Mouse (Mus musculus) ovary, postnatal 36 days (tissue): ENCODE measurements around the gene Ooep.
"Not testable (repeated sequence)": the region's sequence is repeated elsewhere in the genome, so short reads cannot be mapped to it uniquely, and the experiment has no call there.

Experiments used
- DNase-seq: peaks from one replicate; pipeline ENCODE4 v3.0.0; 2022; ENCODE audit warnings: low spot score, mixed read lengths

Ooep gene

DNA sequence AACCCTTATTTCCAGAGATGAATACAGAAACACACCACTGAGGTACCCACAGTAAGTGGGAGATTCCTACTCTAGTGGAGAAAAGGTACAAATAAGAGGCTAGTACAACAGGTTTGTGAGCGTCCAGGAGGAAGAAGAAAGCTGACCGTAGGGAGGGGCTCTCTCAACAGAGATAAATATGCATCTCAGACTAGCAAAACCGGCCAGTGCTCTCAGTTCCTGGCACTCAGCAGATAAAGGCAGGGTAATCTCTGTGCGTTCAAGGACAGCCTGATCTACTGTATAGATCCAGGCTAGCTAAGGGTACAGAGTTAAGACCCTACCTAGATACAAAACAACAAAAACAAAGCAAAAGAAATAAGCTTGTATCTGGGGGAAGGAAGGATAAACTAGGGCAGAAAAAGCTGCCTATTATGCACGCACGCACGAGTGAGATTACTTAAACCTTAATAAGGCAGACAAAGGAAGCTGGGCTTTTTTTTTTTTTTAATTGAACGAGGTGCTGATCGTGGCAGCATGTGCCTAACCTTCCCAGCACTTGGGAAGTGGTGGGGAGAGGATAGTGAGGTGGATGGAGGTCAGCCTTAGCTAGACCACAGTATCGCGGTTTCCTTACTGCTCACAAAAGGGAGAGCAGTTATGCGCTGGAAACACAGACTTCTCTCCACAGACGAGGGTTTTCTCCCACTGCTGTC is 12.5 kb downstream of the Ooep start:
- no peak for DNase-seq

DNA sequence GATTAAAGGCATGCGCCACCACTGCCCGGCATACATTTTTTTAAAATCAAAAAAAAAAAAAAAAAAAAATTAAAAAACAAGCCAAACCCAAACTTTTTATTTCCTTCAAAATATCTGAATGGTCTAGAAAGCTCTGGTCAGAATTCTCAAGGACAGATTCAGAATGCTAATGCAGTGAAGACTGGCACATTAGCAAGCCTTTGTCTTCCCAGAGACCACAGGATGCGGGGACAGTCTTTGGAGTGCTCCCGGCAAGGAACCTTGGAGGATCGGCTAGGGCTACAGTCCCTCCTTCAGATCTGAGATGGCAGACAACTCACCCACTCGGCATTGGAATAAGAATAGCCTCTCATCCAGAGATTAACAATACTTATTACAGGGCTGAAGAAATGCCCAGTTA is 13.8 kb downstream of the Ooep start:
- no peak for DNase-seq

DNA sequence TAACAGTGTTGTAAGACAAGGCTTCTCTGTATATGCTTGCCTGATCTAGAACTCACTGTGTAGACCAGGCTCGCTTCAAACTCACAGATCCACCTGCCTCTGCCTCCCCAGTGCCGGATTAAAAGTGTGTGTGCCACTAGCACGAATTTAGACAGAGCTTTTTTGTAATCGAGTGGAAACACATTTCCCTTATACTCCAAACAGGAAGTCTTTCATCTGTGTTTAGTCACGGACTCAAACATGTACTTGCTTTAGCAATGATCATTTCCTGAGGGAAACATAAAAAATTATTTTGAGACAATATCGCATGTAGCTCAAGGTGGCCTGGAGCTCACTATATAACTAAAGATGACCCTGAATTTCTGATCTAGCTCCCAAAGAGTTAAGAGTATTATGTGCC is 15.2 kb downstream of the Ooep start:
- DNase-seq, result no peak

DNA sequence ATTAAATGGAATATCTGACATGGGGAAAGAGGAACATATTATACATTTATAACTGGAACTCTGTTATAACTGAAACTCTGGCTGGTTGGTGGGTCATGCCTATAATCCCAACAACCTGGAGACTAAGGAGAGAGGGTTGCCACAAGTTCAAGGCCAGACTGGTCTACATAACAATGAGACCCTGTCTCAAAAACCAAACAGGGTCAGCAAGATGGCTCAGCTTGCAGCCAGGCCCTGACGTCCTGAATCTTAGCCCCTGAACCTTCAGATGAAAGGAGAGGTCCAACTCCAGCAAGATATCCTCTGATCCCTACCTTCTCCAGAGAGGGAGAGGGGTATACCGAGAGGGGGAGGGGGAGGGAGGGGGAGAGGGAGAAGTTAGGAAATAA is 18.0 kb downstream of the Ooep start:
- DNase-seq, result no peak

GRCm38 (mm10) chr9:78359750-78360483 is 18.6 kb downstream of the Ooep start:
- DNase-seq, result no peak

DNA sequence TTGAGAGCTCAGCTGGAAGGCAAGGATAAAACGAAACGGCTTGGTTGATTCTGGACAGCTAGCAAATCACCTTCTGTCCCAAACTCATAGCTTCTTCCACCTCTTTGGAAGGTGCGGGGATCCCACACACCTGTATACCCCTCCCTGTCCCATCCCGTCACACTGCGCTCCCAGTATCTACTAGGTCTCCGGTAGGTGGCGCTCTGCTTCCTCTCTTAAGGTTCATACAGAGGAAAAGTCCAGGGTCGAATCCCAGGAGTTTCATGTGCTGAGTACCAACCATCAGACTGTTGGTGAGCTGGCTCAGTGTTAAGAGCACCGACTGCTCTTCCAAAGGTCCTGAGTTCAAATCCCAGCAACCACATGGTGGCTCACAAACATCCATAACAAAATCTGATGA is 20.5 kb downstream of the Ooep start:
- DNase-seq, result peak; percentile 59

GRCm38 (mm10) chr9:78355611-78356010 is 22.9 kb downstream of the Ooep start, which contains the start of gene Gsta2:
Gsta2 (minus strand) TSS chr9:78355788.
- DNase-seq, result no peak

DNA sequence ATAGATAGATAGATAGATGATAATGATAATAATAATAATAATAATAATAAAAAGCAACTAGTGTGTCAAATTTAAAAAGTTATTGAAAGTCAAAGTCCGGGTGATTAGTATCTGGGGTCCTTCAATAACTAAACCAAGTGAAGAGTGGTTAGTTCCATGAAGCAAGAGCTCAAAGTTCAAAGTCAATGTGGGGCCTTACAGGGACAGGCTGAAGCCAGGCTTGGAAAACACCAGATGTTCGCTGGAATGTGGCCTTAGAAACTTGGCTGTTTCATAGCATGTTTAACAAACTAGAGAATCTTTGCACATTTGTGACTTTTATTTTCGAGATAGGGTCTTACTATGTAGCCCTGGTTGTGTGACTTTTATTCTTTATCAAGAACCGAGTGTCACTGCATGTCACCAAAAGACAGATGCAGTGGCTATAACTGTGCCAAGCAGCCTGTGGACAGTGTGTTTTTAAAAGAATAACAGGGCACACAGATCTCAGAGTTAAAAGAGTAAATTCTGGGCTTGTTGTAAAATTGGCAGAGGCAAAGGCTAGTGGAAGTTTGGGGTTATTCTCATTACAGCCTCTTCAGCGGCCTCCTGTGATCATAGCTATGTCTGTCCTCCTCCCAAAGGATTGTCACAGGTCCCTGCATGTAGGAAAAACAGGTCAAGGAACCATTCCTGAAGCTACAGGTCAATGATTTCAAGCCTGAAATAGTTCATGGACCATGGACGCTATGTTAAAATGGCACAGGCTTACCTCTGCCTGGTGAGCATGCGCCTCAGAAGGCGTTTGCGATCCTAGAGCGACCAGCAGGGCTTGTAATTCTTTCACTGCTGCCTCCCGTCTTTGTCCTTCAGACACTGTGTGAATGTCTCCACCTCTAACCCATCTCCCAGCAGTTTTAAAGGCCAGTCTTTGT is 23.6 kb downstream of the Ooep start:
- DNase-seq, result no peak

- no peak for DNase-seq
Observed at GRCm38 (mm10) chr9:78351504-78352220, 26.9 kb downstream of the Ooep start.

DNA sequence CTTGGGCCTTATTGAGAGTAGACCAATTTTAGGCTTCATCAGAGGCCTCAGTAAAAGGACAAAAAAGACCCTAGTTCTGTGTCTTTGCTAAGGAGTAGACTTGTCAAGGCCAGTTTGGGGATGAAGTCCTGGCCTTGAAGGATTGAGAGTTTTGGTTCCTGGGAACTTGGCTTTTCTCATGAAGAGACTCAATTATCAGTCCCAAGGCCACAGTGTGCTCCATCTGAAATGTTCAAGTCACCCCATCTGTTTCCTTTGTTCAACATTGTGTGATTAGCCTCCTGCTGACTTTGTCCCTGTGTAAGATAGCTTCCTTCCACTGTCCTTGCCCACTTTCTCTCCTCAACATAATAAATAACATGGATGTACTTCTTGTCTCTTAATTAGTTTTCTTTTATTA is 28.5 kb downstream of the Ooep start:
- DNase-seq, result not testable (repeated sequence)

DNA sequence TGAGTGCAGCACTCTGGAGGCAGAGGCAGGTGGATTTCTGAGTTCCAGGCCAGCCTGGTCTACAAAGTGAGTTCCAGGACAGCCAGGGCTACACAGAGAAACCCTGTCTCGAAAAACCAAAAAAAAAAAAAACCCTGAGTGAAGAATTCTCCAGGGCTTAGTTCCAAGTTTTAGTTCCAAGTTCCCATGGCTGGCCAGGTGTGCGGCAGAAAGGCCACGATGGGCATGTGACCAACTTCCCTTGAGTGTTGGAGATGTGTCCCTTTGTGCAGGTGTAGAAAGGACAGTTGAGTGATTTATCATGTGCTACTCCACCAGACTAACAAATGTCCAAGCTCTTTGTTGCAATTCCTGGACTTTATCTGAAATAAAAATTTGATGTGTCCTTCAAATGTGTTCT is 29.4 kb downstream of the Ooep start:
- DNase-seq, result not testable (repeated sequence)

DNA sequence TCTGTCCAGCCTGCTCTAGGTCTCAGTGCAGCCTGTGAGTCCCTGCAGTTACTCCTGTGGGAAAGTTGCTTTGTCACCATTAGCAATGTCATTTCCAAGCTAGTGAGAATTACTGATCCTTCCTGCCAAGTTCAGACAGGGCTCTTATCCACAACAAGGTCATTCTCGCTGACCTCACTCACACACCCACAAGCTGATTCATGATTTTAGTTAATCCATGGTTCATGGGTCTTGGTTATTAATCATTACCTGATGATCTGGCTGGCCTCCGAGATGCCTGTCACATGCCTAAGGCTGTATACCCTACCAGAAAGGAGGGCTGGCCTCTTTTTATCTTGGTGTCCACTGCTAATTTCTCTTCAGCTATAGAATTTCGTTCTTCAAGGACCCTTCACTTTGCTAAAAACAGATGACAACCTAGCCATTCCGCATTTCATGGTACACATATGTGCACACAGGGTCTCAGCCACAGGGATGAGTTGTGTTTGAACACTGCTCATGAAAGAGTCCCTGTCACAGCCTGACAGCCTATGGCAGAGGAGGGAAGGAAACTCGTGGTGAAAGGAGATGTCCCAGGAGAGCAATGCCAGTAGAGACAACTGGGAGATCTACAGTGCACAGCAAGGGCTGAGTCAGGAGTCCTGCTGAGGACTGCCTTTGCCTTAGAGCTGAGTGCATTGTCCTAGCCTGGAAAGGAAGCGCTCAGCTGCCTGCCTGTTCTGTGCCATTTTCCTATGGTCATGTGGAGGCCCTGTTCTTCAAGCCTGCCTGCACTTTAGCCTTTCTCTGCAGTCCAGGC is 30.1 kb downstream of the Ooep start:
- not testable (repeated sequence) for DNase-seq

GRCm38 (mm10) chr9:78347004-78347403 is 31.5 kb downstream of the Ooep start:
- DNase-seq, result no peak

- not testable (repeated sequence) for DNase-seq
Observed at GRCm38 (mm10) chr9:78345235-78345634, 33.3 kb downstream of the Ooep start.

DNA sequence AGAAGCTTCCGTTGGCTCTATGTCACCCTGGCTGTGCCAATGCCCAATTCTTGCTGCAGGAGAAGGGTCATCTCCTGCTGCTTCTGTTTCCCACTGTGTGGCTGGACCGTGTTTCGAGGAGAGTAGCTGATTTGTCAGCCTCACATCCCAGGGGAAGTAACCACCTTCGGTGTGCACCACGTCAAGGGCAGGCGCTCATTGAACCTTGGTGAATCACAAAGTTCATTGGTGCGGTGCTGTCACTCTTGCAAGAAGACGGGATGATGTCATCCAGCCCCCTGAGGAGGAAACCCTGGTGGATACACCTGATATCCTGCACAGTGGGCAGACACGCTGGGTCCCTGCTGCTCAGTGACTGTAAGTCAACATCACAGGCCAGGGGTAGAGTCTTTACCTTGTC is 35.5 kb downstream of the Ooep start:
- not testable (repeated sequence) for DNase-seq

DNA sequence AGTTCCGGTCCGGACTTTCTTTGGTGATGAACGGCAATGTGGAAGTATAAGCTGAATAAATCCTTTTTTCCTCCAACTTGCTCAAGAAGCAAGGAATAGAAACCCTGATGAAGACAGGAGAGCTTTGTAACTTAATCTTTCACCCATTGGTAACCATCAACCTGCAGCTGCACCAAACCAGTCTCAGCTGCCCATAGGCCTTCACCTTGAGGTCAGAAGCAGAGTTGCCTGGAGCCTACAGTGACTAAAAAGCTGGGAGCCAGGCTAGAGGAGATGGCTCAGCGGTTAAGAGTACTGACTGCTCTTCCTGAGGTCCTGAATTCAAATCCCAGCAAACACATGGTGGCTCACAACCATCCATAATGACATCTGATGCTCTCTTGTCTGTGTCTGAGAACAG is 36.0 kb downstream of the Ooep start:
- not testable (repeated sequence) for DNase-seq

DNA sequence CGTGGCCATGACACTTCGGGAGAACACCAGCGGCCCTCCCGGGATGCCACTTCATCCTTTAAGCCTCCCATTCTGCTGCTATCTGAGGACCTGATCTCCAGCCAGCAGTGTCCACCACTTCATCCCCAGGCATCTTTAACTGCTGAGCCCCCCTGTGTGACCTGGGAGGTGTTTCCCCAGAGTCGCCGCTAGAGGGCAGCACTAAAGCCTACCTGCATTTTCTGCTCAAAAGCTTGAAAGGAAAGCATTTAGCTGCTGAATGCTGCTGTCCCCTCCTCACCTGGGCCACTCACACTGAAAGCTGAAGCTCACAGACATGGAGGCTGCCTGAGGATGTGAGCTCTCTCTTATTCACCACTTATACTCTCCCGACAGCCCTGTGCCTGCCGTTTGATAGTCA is 38.2 kb downstream of the Ooep start:
- peak; percentile 43 for DNase-seq

- not testable (repeated sequence) for DNase-seq
Observed at GRCm38 (mm10) chr9:78337050-78337449, 41.5 kb downstream of the Ooep start.

GRCm38 (mm10) chr9:78327289-78327688 is 51.2 kb downstream of the Ooep start, which contains the start of gene Omt2b:
Omt2b (plus strand) TSS chr9:78327589.
- DNase-seq, result not testable (repeated sequence)
